Mouse (Mus musculus): ENCODE measurements around the gene 9030025P20Rik. TPM values are rescaled to one million over a fixed set of nuclear protein-coding genes. Genes with fewer than 3 reads are reported as not detected.
A peak's percentile ranks its signal among the peaks of the same experiment; 100 is the strongest.
"Not testable (repeated sequence)": the region's sequence is repeated elsewhere in the genome, so short reads cannot be mapped to it uniquely, and the experiment has no call there.

Gene 9030025P20Rik
- polyA plus RNA-seq, 1 experiment from 2014 or later: 12.4 TPM

GRCm38 (mm10) chr17:14953452-14953851, 24.8 kb upstream of the 9030025P20Rik start:
- no peak for ATAC-seq
- H3K27ac ChIP-seq: no peak overlapping the region
- no peaks in the 10 kb centered on the region for H3K4me1 ChIP-seq
- H3K9me3 ChIP-seq (replicated peaks): no peaks in the 10 kb centered on the region
- no peak overlapping the region for H3K4me3 ChIP-seq
- WGBS: 91% methylated on average over 8 of the region's 8 CpGs
- no peaks in the 10 kb centered on the region for H3K27me3 ChIP-seq
- no peak overlapping the region for H3K9ac ChIP-seq
- H3K36me3 ChIP-seq (ENCODE audit: poor library complexity, severe bottlenecking): peaks cover 55% of the 10 kb centered on the region
- no peak overlapping the region for H3K4me2 ChIP-seq

GRCm38 (mm10) chr17:14958686-14959327, 19.5 kb upstream of the 9030025P20Rik start:
- peaks cover 9% of the 10 kb centered on the region for H3K36me3 ChIP-seq (ENCODE audit: poor library complexity, severe bottlenecking)
- no peak overlapping the region for H3K4me2 ChIP-seq
- H3K4me3 ChIP-seq: no peak overlapping the region
- no peaks in the 10 kb centered on the region for H3K27me3 ChIP-seq
- no peak for ATAC-seq
- peaks cover 13% of the 10 kb centered on the region for H3K4me1 ChIP-seq
- no peak overlapping the region for H3K9ac ChIP-seq
- no peaks in the 10 kb centered on the region for H3K9me3 ChIP-seq (replicated peaks)
- 89% methylated on average over 5 of the region's 5 CpGs for WGBS
- no peak overlapping the region for H3K27ac ChIP-seq

GRCm38 (mm10) chr17:14959979-14960378, 18.3 kb upstream of the 9030025P20Rik start:
- no peaks in the 10 kb centered on the region for H3K27me3 ChIP-seq
- H3K9me3 ChIP-seq (replicated peaks): no peaks in the 10 kb centered on the region
- no peak for ATAC-seq
- H3K27ac ChIP-seq: no peak overlapping the region
- H3K9ac ChIP-seq: peak overlapping the region; percentile 60
- 24% methylated on average over 3 of the region's 3 CpGs for WGBS
- peaks cover 13% of the 10 kb centered on the region for H3K4me1 ChIP-seq
- H3K4me3 ChIP-seq: peak overlapping the region; percentile 76
- H3K36me3 ChIP-seq (ENCODE audit: poor library complexity, severe bottlenecking): 0 out of 2 replicates have a peak, but pooled peaks cover 3% of the 10 kb centered on the region
- peak overlapping the region; percentile 63 for H3K4me2 ChIP-seq

- ATAC-seq: peak; percentile 7
- WGBS: 0% methylated on average over 17 of the region's 23 CpGs
- H3K36me3 ChIP-seq (ENCODE audit: poor library complexity, severe bottlenecking): 0 out of 2 replicates have a peak, but pooled peaks cover 3% of the 10 kb centered on the region
Measured at GRCm38 (mm10) chr17:14960520-14960919, 17.7 kb upstream of the 9030025P20Rik start.

GRCm38 (mm10) chr17:14960951-14961556, 17.2 kb upstream of the 9030025P20Rik start, which contains the start of gene Phf10:
Gene Phf10 (minus strand): TSS chr17:14961273.
- H3K27me3 ChIP-seq; H3K36me3 ChIP-seq (ENCODE audit: poor library complexity, severe bottlenecking); H3K9me3 ChIP-seq (replicated peaks): not testable (repeated sequence)
- H3K4me3 ChIP-seq: peak within 1 kb of the TSS; percentile 76
- H3K9ac ChIP-seq: peak within 1 kb of the TSS; percentile 83
- H3K4me1 ChIP-seq: peaks cover 13% of the 10 kb centered on the region
- ATAC-seq: peak; percentile 79
- H3K4me2 ChIP-seq: peak within 1 kb of the TSS; percentile 95
- peak within 1 kb of the TSS; percentile 57; the same call in 1 of the 2 replicates for H3K27ac ChIP-seq
- under 1% methylated on average over 26 of the region's 100 CpGs for WGBS

More at GRCm38 (mm10) chr17:14960520-14960919, 17.7 kb upstream of the 9030025P20Rik start:
- no peaks in the 10 kb centered on the region for H3K9me3 ChIP-seq (replicated peaks)
- peaks cover 13% of the 10 kb centered on the region for H3K4me1 ChIP-seq
- peak overlapping the region; percentile 76 for H3K4me3 ChIP-seq
- 0 out of 2 replicates have a peak overlapping the region, but pooled peaks have one; percentile 57 for H3K27ac ChIP-seq
- H3K9ac ChIP-seq: peak overlapping the region; percentile 83
- H3K27me3 ChIP-seq: no peaks in the 10 kb centered on the region
- H3K4me2 ChIP-seq: peak overlapping the region; percentile 95

- H3K9me3 ChIP-seq (replicated peaks); H3K36me3 ChIP-seq (ENCODE audit: poor library complexity, severe bottlenecking); H3K4me3 ChIP-seq; H3K9ac ChIP-seq; H3K4me2 ChIP-seq; H3K27me3 ChIP-seq; H3K27ac ChIP-seq: not testable (repeated sequence)
- peaks cover 13% of the 10 kb centered on the region for H3K4me1 ChIP-seq
- WGBS: no CpG with 5 or more reads among the region's 44 CpGs
- peak; percentile 95 for ATAC-seq
Measured at GRCm38 (mm10) chr17:14961557-14962154, 16.6 kb upstream of the 9030025P20Rik start.

GRCm38 (mm10) chr17:14968373-14968913, 9.8 kb upstream of the 9030025P20Rik start:
- H3K4me1 ChIP-seq; ATAC-seq; H3K9ac ChIP-seq; H3K36me3 ChIP-seq (ENCODE audit: poor library complexity, severe bottlenecking); H3K27ac ChIP-seq; H3K4me2 ChIP-seq; H3K27me3 ChIP-seq; H3K4me3 ChIP-seq; H3K9me3 ChIP-seq (replicated peaks): not testable (repeated sequence)
- no CpG with 5 or more reads among the region's 6 CpGs for WGBS

GRCm38 (mm10) chr17:14977718-14978361, 428 bp upstream of the 9030025P20Rik start:
- H3K4me2 ChIP-seq: peak overlapping the region; percentile 30; the same call in 1 of the 2 replicates
- not testable (repeated sequence) for H3K36me3 ChIP-seq (ENCODE audit: poor library complexity, severe bottlenecking); H3K9me3 ChIP-seq (replicated peaks); ATAC-seq; H3K4me3 ChIP-seq; H3K4me1 ChIP-seq; H3K9ac ChIP-seq; H3K27ac ChIP-seq; H3K27me3 ChIP-seq
- WGBS: 5% methylated on average over 4 of the region's 7 CpGs

- H3K4me2 ChIP-seq; H3K27ac ChIP-seq; H3K36me3 ChIP-seq (ENCODE audit: poor library complexity, severe bottlenecking); H3K27me3 ChIP-seq; H3K9ac ChIP-seq; H3K9me3 ChIP-seq (replicated peaks); H3K4me1 ChIP-seq; H3K4me3 ChIP-seq; ATAC-seq: not testable (repeated sequence)
- WGBS: 68% methylated on average over 4 of the region's 5 CpGs
Measured at GRCm38 (mm10) chr17:14990116-14990702, 11.9 kb downstream of the 9030025P20Rik start.

- ATAC-seq: peak; percentile 74
Measured at GRCm38 (mm10) chr17:14992522-14993138, 14.4 kb downstream of the 9030025P20Rik start.

GRCm38 (mm10) chr17:14993139-14993832, 15.0 kb downstream of the 9030025P20Rik start:
- H3K27me3 ChIP-seq; H3K9me3 ChIP-seq (replicated peaks); H3K4me2 ChIP-seq; H3K9ac ChIP-seq; H3K4me1 ChIP-seq; H3K4me3 ChIP-seq; H3K27ac ChIP-seq; H3K36me3 ChIP-seq (ENCODE audit: poor library complexity, severe bottlenecking): not testable (repeated sequence)
- ATAC-seq: peak; percentile 92
- no CpG with 5 or more reads among the region's 47 CpGs for WGBS

More at GRCm38 (mm10) chr17:14992522-14993138, 14.4 kb downstream of the 9030025P20Rik start:
- not testable (repeated sequence) for H3K27me3 ChIP-seq; H3K4me3 ChIP-seq; H3K9ac ChIP-seq; H3K36me3 ChIP-seq (ENCODE audit: poor library complexity, severe bottlenecking); H3K4me2 ChIP-seq; H3K9me3 ChIP-seq (replicated peaks); H3K27ac ChIP-seq; H3K4me1 ChIP-seq
- WGBS: no CpG with 5 or more reads among the region's 98 CpGs

Data from forebrain, embryonic 13.5 days (tissue).